23 mouse cellular contexts compared by ENCODE assay signal in the genomic region with DNA sequence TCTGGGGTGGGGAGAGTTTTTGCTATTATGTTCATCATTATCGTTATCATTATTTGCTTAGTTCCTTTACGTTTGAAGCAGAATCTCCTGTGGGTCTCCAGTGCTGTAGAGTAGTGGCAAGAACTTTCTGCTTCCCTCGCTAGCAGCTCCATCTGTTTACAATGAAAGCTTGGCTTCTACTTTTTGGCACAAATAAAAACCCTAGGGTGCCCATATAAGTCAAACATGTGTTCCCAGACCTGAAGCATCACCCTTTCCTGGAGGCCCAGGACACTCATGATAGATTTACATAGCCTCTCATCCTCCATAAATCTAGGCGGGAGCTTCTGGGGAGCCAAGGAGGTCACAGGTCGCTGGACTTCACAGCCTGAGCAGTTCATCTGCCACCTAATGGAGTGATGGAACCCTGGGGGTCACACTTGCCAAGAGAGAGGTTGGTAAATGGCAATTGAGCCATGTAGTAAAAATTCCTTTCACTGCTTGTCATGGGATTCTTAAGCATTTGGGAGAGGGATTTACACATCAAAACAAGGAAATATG.
A peak's percentile ranks its signal among the peaks of the same experiment; 100 is the strongest.
DNase-seq lines count a peak whose midpoint lies in the region; ATAC-seq lines count a peak whose summit lies in the region.
"Had no signal": no experiment of that assay in that cellular context is flagged by ENCODE, and none has a peak within 500 bp of the region (broad histone marks: within the 10 kb centered on the region; RNA-seq: fewer than 3 reads in every experiment).

No protein-coding gene starts in this region.

- no peak overlapping the region for H3K27ac ChIP-seq in heart, embryonic 10.5 days
- H3K27ac ChIP-seq in heart, embryonic 11.5 days (ENCODE audit: low read depth, low read length) = no peak overlapping the region
- no peak overlapping the region for H3K27ac ChIP-seq in liver, embryonic 12.5 days
- H3K27ac ChIP-seq: gastrocnemius, adult 2 months; heart, embryonic 13.5 days; hindbrain, embryonic 12.5 days; liver, embryonic 13.5 days had no signal

- no peak overlapping the region for H3K4me2 ChIP-seq in heart, embryonic 11.5 days
- H3K4me2 ChIP-seq in liver, embryonic 12.5 days = no peak overlapping the region
- H3K4me2 ChIP-seq: heart, embryonic 13.5 days; hindbrain, embryonic 12.5 days; liver, embryonic 13.5 days; lung, embryonic 14.5 days; midbrain, embryonic 11.5 days had no signal

- no peaks in the 10 kb centered on the region for H3K9me3 ChIP-seq in heart, embryonic 10.5 days
- H3K9me3 ChIP-seq in heart, embryonic 11.5 days (replicated peaks; ENCODE audit: control insufficient read depth, low read length) = no peaks in the 10 kb centered on the region
- H3K9me3 ChIP-seq in liver, embryonic 12.5 days (replicated peaks) = no peaks in the 10 kb centered on the region
- H3K9me3 ChIP-seq: hindbrain, embryonic 12.5 days; liver, embryonic 13.5 days had no signal

- no peak overlapping the region for H3K9ac ChIP-seq in heart, embryonic 11.5 days (ENCODE audit: low read depth, low read length)
- no peak overlapping the region for H3K9ac ChIP-seq in liver, embryonic 12.5 days
- H3K9ac ChIP-seq: heart, embryonic 13.5 days; hindbrain, embryonic 12.5 days; liver, embryonic 13.5 days; lung, embryonic 14.5 days had no signal

- H3K36me3 ChIP-seq in heart, embryonic 10.5 days = peaks cover 11% of the 10 kb centered on the region; the same call in 1 of the 2 replicates
- no peaks in the 10 kb centered on the region for H3K36me3 ChIP-seq in heart, embryonic 11.5 days (ENCODE audit: control insufficient read depth, insufficient read depth, low read length)
- no peaks in the 10 kb centered on the region for H3K36me3 ChIP-seq in liver, embryonic 12.5 days
- H3K36me3 ChIP-seq: hindbrain, embryonic 12.5 days; liver, embryonic 13.5 days had no signal

- peaks cover 11% of the 10 kb centered on the region for H3K4me1 ChIP-seq in heart, embryonic 10.5 days
- H3K4me1 ChIP-seq in heart, embryonic 11.5 days (ENCODE audit: control insufficient read depth, insufficient read depth, low read length) = peaks cover 6% of the 10 kb centered on the region; the same call in 1 of the 2 replicates
- no peaks in the 10 kb centered on the region for H3K4me1 ChIP-seq in liver, embryonic 12.5 days
- H3K4me1 ChIP-seq: hindbrain, embryonic 12.5 days; liver, embryonic 13.5 days had no signal

- 74% methylated on average over 5 of the region's 5 CpGs for WGBS in heart, embryonic 10.5 days
- WGBS in heart, embryonic 11.5 days (ENCODE audit: insufficient replicate concordance) = 72% methylated on average over 5 of the region's 5 CpGs
- WGBS in liver, embryonic 12.5 days (ENCODE audit: insufficient replicate concordance) = 55% methylated on average over 5 of the region's 5 CpGs

- H3K4me3 ChIP-seq in heart, embryonic 10.5 days = no peak overlapping the region
- H3K4me3 ChIP-seq in heart, embryonic 11.5 days (ENCODE audit: low read depth, low read length) = no peak overlapping the region
- no peak overlapping the region for H3K4me3 ChIP-seq in liver, embryonic 12.5 days
- H3K4me3 ChIP-seq: gastrocnemius, adult 2 months; heart, embryonic 13.5 days; hindbrain, embryonic 12.5 days; liver, embryonic 13.5 days had no signal

- no peak for ATAC-seq in heart, embryonic 11.5 days (replicated peaks; ENCODE audit: insufficient number of reproducible peaks, low FRiP score, low TSS enrichment)
- no peak for ATAC-seq in liver, embryonic 12.5 days
- ATAC-seq: activated CD4-positive, CD25-positive, alpha-beta regulatory T cell, adult 4 months; forebrain, embryonic 14.5 days; intestine, postnatal 0 days had no signal

- peak; percentile 41 for DNase-seq in heart, embryonic 10.5 days (ENCODE audit: low spot score)
- peak; percentile 61 for DNase-seq in NIH3T3 (ENCODE audit: low read depth)
- peak; percentile 31 for DNase-seq in embryo, embryonic 9.5 days (ENCODE audit: extremely low spot score)
- DNase-seq in mesoderm, embryonic 11.5 days (ENCODE audit: low read depth, low spot score) = peak; percentile 72
- DNase-seq in ovary, adult 18-20 months (ENCODE audit: low spot score) = no peak
- DNase-seq: adrenal gland, postnatal 10 days; cerebellum, adult 2 months; cerebellum, postnatal 25 days; gastrocnemius, adult 2 months; kidney, postnatal 4 days; liver, embryonic 13.5 days; lung, embryonic 14.5 days; right cerebral cortex, adult 18-20 months; thymus, adult 18-20 months; thymus, postnatal 36 days had no signal

- no peaks in the 10 kb centered on the region for H3K27me3 ChIP-seq in heart, embryonic 10.5 days (ENCODE audit: insufficient read depth, poor library complexity, severe bottlenecking)
- no peaks in the 10 kb centered on the region for H3K27me3 ChIP-seq in heart, embryonic 11.5 days (ENCODE audit: control insufficient read depth, insufficient read depth, low read length)
- H3K27me3 ChIP-seq in liver, embryonic 12.5 days (replicated peaks) = no peaks in the 10 kb centered on the region
- H3K27me3 ChIP-seq: heart, embryonic 13.5 days; hindbrain, embryonic 12.5 days; liver, embryonic 13.5 days had no signal
